Mouse (Mus musculus): ENCODE measurements around the gene Sp4. TPM values are rescaled to one million over a fixed set of nuclear protein-coding genes. Genes with fewer than 3 reads are reported as not detected.

Gene Sp4
- 3.7 and 4.7 TPM in 2 replicates for polyA plus RNA-seq (2021; fragmentation: Nextera tagmentation)
- long read RNA-seq, experiment 1, partial matches to known transcripts: 1 of 4 reads
- long read RNA-seq, experiment 1, other reads (novel, unspliced or antisense): 3 of 4 reads
- long read RNA-seq, experiment 2, transcript Sp4-203 (6 exons, 2,677 nt): major isoform, 8 of 25 reads
- long read RNA-seq, experiment 2, partial matches to known transcripts: 8 of 25 reads
- long read RNA-seq, experiment 2, other reads (novel, unspliced or antisense): 9 of 25 reads

GRCm38 (mm10) chr12:118301072-118301865 is at the start of gene Sp4:
Sp4 (minus strand) TSS chr12:118301440.

DNA sequence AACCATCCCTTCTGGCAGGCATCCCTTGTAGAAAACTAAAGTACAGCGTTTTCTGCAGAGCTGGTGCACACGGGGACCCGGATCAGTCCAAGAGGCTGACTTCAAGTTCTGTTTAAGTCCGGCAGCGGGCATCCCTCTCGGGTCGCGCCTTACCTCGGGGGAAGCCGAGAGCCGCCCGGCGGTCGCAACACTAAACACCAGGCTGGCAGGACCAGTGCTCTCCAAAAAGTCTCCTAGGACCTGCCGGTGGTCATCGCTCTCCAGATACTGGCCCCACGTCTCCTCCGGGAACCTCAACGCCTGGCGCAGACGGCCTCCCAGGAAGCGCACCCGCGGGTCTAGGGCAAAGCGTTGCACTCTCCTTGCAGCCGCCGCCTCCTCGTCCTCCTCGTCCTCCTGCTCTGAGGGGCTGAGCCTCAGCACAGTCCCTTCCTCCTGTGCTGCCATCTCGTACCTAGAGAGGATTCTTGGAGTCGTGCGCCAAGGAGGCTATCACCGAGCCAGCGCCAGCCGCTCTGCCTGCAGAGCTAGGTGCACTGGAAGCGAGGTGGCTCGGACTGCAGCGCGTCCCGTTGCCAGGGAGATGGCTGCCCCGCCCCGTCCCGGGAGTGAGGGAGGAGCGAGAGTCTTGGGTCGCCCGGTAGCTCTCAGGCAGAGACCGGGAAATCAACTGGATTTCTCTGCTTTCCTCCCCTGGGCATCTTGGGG is 102.7 kb downstream of the Sp4 start, which contains the start of gene Dnah11:
Gene Dnah11, minus strand, starts transcription at position 658 of the 708 bp plus-strand sequence.

Other genes with a start within 250 kb of the Sp4 start
- 0.08 and 0.33 TPM in 2 replicates for gene Dnah11, start 102.4 kb downstream of the Sp4 start, polyA plus RNA-seq (2021; fragmentation: Nextera tagmentation)